Mouse (Mus musculus): ENCODE data around the gene Gm44596. TPM values are rescaled to one million over a fixed set of nuclear protein-coding genes. Genes with fewer than 3 reads are reported as not detected.

Gm44596 gene
- polyA plus RNA-seq, 1 experiment = not detected

DNA sequence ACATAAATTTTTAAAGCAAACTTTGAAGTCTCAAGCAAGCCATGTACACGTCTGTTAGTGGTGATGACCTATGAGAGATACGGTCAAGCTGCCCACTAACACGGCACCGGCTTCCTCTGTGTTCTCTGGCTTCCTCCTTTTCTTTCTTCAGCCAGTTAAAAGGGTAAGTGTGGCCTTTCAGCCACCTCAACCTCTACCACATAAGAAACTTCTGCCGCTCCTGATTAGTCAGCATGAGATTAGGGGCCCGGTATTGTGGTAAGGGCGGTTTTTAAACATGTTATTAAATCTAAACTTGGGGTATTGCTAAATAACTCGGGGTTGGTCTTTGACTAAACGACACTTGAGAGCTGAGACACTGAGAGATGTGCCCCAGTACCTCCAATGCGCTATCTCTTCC lies 29.7 kb upstream of the Gm44596 start:
- H3K4me3 ChIP-seq (ENCODE audit: low read depth, low read length) = no peak overlapping the region
- peaks cover 8% of the 10 kb centered on the region for H3K36me3 ChIP-seq (ENCODE audit: control insufficient read depth, insufficient read depth, low read length, poor library complexity, severe bottlenecking)
- no peak for TF ChIP-seq POLR2A (IDR thresholded peaks at IDR 0.05; ENCODE audit: insufficient read depth, low read length)
- no peak for TF ChIP-seq EP300 (IDR thresholded peaks at IDR 0.05; ENCODE audit: insufficient read depth, low read depth, low read length)
- no peak for TF ChIP-seq CTCF (IDR thresholded peaks at IDR 0.05; ENCODE audit: low read depth, low read length)

DNA sequence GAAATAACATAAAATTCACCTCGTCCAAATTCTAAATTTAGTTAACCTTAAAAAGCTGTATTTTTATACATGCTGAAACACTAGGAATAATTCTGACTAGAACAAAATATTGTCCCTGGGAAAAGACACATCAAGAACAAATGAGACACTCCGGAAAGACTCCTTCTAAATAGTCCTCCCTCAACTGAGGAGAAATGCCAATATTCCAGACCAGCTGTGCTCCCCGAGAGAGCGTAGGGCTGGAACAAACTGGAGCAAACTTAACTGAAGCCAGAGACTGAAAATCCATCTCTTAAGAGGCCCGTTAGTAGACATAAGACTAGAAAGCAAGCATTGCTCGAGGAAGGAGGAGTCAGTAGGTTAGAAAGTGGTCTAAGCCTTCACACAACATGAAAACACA lies 28.5 kb upstream of the Gm44596 start:
- TF ChIP-seq EP300 (IDR thresholded peaks at IDR 0.05; ENCODE audit: insufficient read depth, low read depth, low read length) (no peak), POLR2A (IDR thresholded peaks at IDR 0.05; ENCODE audit: insufficient read depth, low read length) (no peak), CTCF (IDR thresholded peaks at IDR 0.05; ENCODE audit: low read depth, low read length) (no peak)
- Histone ChIP-seq H3K4me1 (ENCODE audit: control insufficient read depth, insufficient read depth, low read length) (peaks cover 1% of the 10 kb centered on the region), H3K36me3 (ENCODE audit: control insufficient read depth, insufficient read depth, low read length, poor library complexity, severe bottlenecking) (peaks cover 8% of the 10 kb centered on the region), H3K27me3 (ENCODE audit: control insufficient read depth, insufficient read depth, low read length, poor library complexity, severe bottlenecking) (no peaks in the 10 kb centered on the region), H3K4me3 (ENCODE audit: low read depth, low read length) (no peak overlapping the region), H3K9me3 (replicated peaks; ENCODE audit: control insufficient read depth, insufficient read depth, low read length, poor library complexity, severe bottlenecking) (no peaks in the 10 kb centered on the region), H3K9ac (ENCODE audit: low read depth, poor library complexity, severe bottlenecking) (no peak overlapping the region), H3K27ac (ENCODE audit: insufficient read depth, low read length) (no peak overlapping the region)

More for the DNA sequence above, 29.7 kb upstream of the Gm44596 start:
- Histone ChIP-seq H3K9ac (ENCODE audit: low read depth, poor library complexity, severe bottlenecking) (no peak overlapping the region), H3K4me1 (ENCODE audit: control insufficient read depth, insufficient read depth, low read length) (peaks cover 1% of the 10 kb centered on the region), H3K27me3 (ENCODE audit: control insufficient read depth, insufficient read depth, low read length, poor library complexity, severe bottlenecking) (no peaks in the 10 kb centered on the region), H3K27ac (ENCODE audit: insufficient read depth, low read length) (no peak overlapping the region), H3K9me3 (replicated peaks; ENCODE audit: control insufficient read depth, insufficient read depth, low read length, poor library complexity, severe bottlenecking) (no peaks in the 10 kb centered on the region)

GRCm38 (mm10) chr6:128349711-128350110 lies 25.6 kb upstream of the Gm44596 start:
- Histone ChIP-seq H3K9ac (ENCODE audit: low read depth, poor library complexity, severe bottlenecking) (no peak overlapping the region), H3K27me3 (ENCODE audit: control insufficient read depth, insufficient read depth, low read length, poor library complexity, severe bottlenecking) (no peaks in the 10 kb centered on the region), H3K36me3 (ENCODE audit: control insufficient read depth, insufficient read depth, low read length, poor library complexity, severe bottlenecking) (no peaks in the 10 kb centered on the region), H3K27ac (ENCODE audit: insufficient read depth, low read length) (no peak overlapping the region), H3K9me3 (replicated peaks; ENCODE audit: control insufficient read depth, insufficient read depth, low read length, poor library complexity, severe bottlenecking) (no peaks in the 10 kb centered on the region), H3K4me1 (ENCODE audit: control insufficient read depth, insufficient read depth, low read length) (peaks cover 1% of the 10 kb centered on the region), H3K4me3 (ENCODE audit: low read depth, low read length) (no peak overlapping the region)
- TF ChIP-seq POLR2A (IDR thresholded peaks at IDR 0.05; ENCODE audit: insufficient read depth, low read length) = no peak
- no peak for TF ChIP-seq CTCF (IDR thresholded peaks at IDR 0.05; ENCODE audit: low read depth, low read length)
- TF ChIP-seq EP300 (IDR thresholded peaks at IDR 0.05; ENCODE audit: insufficient read depth, low read depth, low read length) = no peak

- H3K9me3 ChIP-seq (replicated peaks; ENCODE audit: control insufficient read depth, insufficient read depth, low read length, poor library complexity, severe bottlenecking) = no peaks in the 10 kb centered on the region
- H3K4me1 ChIP-seq (ENCODE audit: control insufficient read depth, insufficient read depth, low read length) = peaks cover under 1% of the 10 kb centered on the region
- no peak overlapping the region for H3K4me3 ChIP-seq (ENCODE audit: low read depth, low read length)
- peaks cover 23% of the 10 kb centered on the region for H3K36me3 ChIP-seq (ENCODE audit: control insufficient read depth, insufficient read depth, low read length, poor library complexity, severe bottlenecking)
- TF ChIP-seq EP300 (IDR thresholded peaks at IDR 0.05; ENCODE audit: insufficient read depth, low read depth, low read length) = no peak
- no peak for TF ChIP-seq POLR2A (IDR thresholded peaks at IDR 0.05; ENCODE audit: insufficient read depth, low read length)
- TF ChIP-seq CTCF (IDR thresholded peaks at IDR 0.05; ENCODE audit: low read depth, low read length) = no peak
- no peak overlapping the region for H3K27ac ChIP-seq (ENCODE audit: insufficient read depth, low read length)
- no peak overlapping the region for H3K9ac ChIP-seq (ENCODE audit: low read depth, poor library complexity, severe bottlenecking)
- no peaks in the 10 kb centered on the region for H3K27me3 ChIP-seq (ENCODE audit: control insufficient read depth, insufficient read depth, low read length, poor library complexity, severe bottlenecking)
Observed at GRCm38 (mm10) chr6:128354140-128354539, 21.2 kb upstream of the Gm44596 start.

GRCm38 (mm10) chr6:128355201-128355681 lies 20.1 kb upstream of the Gm44596 start:
- Histone ChIP-seq H3K9ac (ENCODE audit: low read depth, poor library complexity, severe bottlenecking) (peak overlapping the region; percentile 53), H3K36me3 (ENCODE audit: control insufficient read depth, insufficient read depth, low read length, poor library complexity, severe bottlenecking) (peaks cover 23% of the 10 kb centered on the region), H3K9me3 (replicated peaks; ENCODE audit: control insufficient read depth, insufficient read depth, low read length, poor library complexity, severe bottlenecking) (no peaks in the 10 kb centered on the region), H3K27ac (ENCODE audit: insufficient read depth, low read length) (peak overlapping the region; percentile 15), H3K27me3 (ENCODE audit: control insufficient read depth, insufficient read depth, low read length, poor library complexity, severe bottlenecking) (no peaks in the 10 kb centered on the region), H3K4me3 (ENCODE audit: low read depth, low read length) (peak overlapping the region; percentile 72), H3K4me1 (ENCODE audit: control insufficient read depth, insufficient read depth, low read length) (no peaks in the 10 kb centered on the region)
- TF ChIP-seq CTCF (IDR thresholded peaks at IDR 0.05; ENCODE audit: low read depth, low read length) = no peak
- no peak for TF ChIP-seq POLR2A (IDR thresholded peaks at IDR 0.05; ENCODE audit: insufficient read depth, low read length)
- TF ChIP-seq EP300 (IDR thresholded peaks at IDR 0.05; ENCODE audit: insufficient read depth, low read depth, low read length) = no peak

DNA sequence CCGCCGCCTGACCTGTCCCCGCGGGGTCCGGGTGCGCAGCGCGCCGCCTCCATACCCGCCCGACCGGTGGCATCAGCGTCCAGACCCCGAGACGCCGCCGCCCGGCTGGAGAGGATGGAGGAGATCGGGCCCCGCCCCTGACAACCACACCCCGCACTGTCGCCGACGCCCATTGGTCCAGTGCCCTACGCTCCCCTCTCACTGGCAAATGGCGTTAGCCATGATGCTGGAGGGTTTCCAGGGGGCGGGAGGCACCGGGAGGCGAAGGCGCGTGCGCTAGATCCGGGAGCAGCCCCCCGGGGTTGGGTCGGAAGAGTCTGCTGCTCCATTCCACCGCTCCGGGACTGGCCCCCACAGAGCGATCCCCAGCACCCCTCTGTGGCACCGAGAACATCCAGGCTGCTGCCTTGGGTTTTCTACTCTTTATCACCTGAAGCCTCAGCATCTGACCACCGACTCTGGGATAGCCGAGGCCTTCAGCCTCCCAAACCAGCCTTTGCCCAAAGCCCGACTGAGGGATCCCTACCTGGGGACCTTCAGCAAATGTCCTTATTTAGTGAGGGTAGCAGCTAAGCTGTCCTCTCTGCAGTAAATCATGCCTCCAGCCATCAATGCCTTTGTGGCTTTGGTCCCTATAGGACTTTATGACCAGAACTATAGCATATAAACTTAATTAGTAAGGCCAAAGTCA lies 19.4 kb upstream of the Gm44596 start, which contains the start of gene Tulp3:
Gene Tulp3, minus strand, starts transcription at position 126 of the 691 bp plus-strand sequence.
- TF ChIP-seq CTCF (IDR thresholded peaks at IDR 0.05; ENCODE audit: low read depth, low read length) (no peak), POLR2A (IDR thresholded peaks at IDR 0.05; ENCODE audit: insufficient read depth, low read length) (peak; percentile 65)
- Histone ChIP-seq H3K27me3 (ENCODE audit: control insufficient read depth, insufficient read depth, low read length, poor library complexity, severe bottlenecking) (no peaks in the 10 kb centered on the region), H3K9me3 (replicated peaks; ENCODE audit: control insufficient read depth, insufficient read depth, low read length, poor library complexity, severe bottlenecking) (no peaks in the 10 kb centered on the region), H3K27ac (ENCODE audit: insufficient read depth, low read length) (peak within 1 kb of the TSS; percentile 15), H3K9ac (ENCODE audit: low read depth, poor library complexity, severe bottlenecking) (peak within 1 kb of the TSS; percentile 53), H3K4me3 (ENCODE audit: low read depth, low read length) (peak within 1 kb of the TSS; percentile 72), H3K36me3 (ENCODE audit: control insufficient read depth, insufficient read depth, low read length, poor library complexity, severe bottlenecking) (peaks cover 23% of the 10 kb centered on the region), H3K4me1 (ENCODE audit: control insufficient read depth, insufficient read depth, low read length) (no peaks in the 10 kb centered on the region)
